Mouse (Mus musculus): ENCODE measurements around the gene Krtap21-1. TPM values are rescaled to one million over a fixed set of nuclear protein-coding genes. Genes with fewer than 3 reads are reported as not detected.

The Krtap21-1 gene
- not detected for total RNA-seq (2021)
- long read RNA-seq, experiment 1: 0 reads
- long read RNA-seq, experiment 2: 0 reads

DNA sequence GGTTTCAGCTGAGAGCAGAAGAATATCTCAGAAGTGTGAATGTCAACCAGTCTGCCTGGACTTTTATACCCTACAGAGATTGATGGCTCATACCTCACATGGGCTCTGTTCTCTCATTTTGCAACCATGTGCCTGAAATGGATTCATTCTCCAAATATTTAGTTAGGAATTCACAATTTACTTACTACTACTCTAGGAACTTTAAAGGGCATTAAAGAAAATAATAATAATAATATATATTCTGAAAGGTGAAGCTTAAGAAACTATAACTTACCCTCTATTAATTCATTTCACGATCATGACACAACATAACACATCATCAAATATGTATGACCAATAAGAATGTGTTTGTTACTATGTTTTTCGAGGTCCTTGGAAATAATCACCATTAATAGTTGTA is at the start of gene Krtap21-1:
Gene Krtap21-1, minus strand, starts transcription at position 101 of the 400 bp plus-strand sequence.
- no peak for DNase-seq (ENCODE audit: low spot score in 2 of 2)

DNA sequence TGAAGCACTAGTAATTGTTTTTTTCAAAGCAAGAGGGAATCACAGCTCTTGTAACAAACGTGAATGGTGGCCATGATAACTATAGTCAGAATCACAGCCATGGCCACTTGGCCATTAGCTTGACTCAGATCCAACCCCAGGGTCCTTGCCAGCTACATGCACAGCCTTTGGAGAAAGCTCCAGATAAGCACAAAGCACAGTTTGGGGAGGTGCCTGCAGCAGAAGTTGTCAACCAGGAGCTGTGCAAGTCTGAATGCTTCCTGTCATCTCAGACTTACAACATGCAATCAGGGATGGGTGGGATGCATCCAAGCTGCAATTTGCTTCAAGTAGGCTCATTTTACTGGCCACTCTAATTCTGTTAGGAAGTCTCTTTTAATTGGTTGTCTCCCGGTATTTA is 25.9 kb upstream of the Krtap21-1 start:
- DNase-seq (ENCODE audit: low spot score in 2 of 2): no peak

DNA sequence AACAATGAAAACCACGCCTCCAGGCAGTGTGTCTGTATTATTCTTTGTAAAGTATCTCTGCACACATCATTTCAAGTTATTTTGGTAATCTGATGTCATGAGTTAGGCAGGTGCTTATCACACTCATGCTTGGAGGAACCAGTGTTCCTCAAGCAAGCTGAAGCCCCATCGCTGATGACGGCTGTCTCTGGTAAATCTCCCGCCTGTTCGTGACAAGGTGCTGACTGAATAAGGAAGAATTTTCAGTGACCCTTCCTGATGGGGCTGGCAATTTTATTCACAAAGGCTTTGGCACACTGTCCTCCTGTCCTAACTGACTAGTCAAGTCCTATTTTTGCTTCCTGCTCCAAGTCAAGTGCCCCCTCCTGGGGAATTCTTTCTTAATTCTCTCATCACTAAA is 21.6 kb upstream of the Krtap21-1 start:
- no peak for DNase-seq (ENCODE audit: low spot score in 2 of 2)

DNA sequence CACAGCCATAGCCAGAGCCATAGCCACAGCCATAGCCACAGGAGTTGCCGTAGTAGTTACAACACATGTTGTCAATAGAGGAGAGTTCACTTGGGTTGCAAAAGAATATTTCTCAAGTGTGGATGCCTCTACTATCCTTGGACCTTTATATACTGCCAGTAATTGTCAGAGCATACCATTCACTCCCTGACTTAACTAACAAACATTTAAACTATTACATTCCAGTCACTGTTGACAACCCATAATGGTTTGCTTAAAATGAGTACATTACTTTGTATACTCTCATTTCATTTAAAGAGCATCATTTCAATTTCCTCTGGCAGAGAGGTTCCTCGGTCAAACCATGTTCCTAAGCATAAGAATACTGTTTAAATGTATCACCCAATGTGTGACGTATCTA is 16.3 kb upstream of the Krtap21-1 start, which contains the start of gene Krtap6-2:
Gene Krtap6-2, minus strand, starts transcription at position 101 of the 400 bp plus-strand sequence.
- no peak for DNase-seq (ENCODE audit: low spot score in 2 of 2)

DNA sequence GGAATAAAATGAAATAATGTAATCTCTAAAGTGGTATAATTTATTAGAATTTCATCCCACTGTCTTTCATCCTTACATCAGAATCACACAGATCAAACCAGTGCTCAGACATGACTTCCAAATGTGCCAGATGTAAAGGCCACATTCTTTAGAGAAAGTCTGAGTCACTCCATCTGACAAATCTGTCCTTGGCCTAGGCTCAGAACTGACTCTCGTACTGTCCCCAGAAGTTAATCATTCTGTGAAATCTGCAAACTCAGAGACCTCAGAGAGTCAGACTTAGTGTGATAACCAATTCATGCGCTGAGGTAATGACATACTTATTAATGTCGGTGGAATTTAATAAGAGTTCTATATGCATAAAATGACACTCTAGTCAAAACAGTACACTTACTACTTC is 12.6 kb upstream of the Krtap21-1 start:
- DNase-seq (ENCODE audit: low spot score in 2 of 2): no peak

DNA sequence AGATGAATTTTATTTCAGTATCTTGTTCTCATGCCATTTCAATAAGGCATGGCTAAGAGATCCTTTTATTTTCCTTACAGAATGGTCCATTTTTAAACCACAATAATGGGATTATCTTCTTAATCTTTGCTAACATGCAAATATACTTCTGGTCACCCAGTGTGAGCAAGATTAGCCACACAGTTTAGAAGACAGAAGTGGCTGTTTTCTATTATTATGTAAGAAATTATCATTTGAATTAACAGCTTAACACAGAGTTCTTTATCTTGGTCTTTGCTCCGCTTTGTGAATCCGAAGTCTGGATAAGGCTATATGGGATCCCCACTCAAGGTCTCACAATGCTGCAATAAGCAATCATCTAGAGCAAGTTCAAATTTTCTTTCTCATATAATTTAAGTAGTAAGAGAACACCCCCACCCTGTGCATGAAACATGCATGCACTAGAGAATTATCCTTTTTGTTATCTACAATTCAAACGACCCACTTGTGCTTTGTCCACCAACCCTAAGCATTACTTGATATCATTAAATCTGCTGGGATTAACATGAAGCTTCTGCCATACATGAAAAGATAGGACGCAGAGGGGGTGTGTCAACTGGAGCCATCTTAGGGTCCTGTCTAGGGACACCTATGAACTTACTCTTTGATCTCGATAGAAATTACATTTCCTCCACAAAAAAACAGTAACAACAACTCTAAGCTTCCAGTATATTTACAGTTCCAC is 6.8 kb upstream of the Krtap21-1 start:
- no peak for DNase-seq (ENCODE audit: low spot score in 2 of 2)

DNA sequence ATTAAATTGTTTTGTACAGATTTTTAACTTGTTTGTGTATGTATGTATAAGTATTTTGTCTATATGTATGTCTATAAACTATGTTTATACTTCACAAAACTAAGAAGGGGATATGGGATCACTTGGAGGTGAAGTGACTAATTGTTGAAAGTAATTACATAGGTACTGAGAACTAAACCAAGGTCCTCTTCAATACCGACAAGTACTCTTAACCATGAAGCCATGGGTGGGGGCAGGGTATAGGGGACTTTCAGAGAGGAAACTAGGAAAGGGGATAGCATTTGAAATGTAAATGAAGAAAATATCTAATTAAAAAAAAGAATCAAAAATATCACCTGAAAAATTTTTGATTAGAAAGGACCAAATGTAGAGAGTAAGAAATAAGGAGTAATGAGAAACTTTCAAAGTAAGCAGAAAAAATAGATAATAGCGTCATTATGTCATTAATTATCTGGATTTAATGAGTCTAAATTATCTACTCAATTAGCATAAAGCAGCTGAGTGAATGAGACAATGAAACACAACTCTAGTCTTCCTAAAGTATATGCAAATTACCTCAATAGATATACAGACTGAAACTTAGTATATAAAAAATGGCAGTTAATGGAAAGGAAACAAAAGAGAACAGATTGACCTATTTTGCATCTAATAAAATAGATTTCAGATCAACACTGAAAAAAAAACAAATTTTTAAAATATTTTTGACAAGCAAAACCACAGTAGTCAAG is 30.8 kb downstream of the Krtap21-1 start:
- DNase-seq (ENCODE audit: low spot score in 2 of 2): no peak

Other genes starting within 250 kb of the Krtap21-1 start
- not detected for gene Gm9789, start 245.9 kb downstream of the Krtap21-1 start, total RNA-seq (2021)
- gene Gm7735, start 234.4 kb downstream of the Krtap21-1 start, total RNA-seq (2021): not detected
- not detected for gene 1110057P08Rik, start 229.1 kb downstream of the Krtap21-1 start, total RNA-seq (2021)
- not detected for gene Krtap20-2, start 198.0 kb downstream of the Krtap21-1 start, total RNA-seq (2021)
- not detected for gene Krtap6-2, start 16.2 kb upstream of the Krtap21-1 start, total RNA-seq (2021)
- not detected for gene Krtap8-1, start 84.1 kb upstream of the Krtap21-1 start, total RNA-seq (2021)
- gene Krtap7-1, start 104.5 kb upstream of the Krtap21-1 start, total RNA-seq (2021): not detected
- gene Krtap11-1, start 167.3 kb upstream of the Krtap21-1 start, total RNA-seq (2021): not detected

Measured in left cerebral cortex, adult 18-20 months (tissue).